Mouse (Mus musculus) liver, embryonic 15.5 days (tissue): Measurements from ENCODE around the gene Vmn1r218. TPM values are rescaled to one million over a fixed set of nuclear protein-coding genes. Genes with fewer than 3 reads are reported as not detected.

Source experiments
- polyA plus RNA-seq: library from polyadenylated mRNA; unstranded; fragments of >200 nt; fragmentation: Nextera tagmentation; extraction: Ambion mirVana; gene quantifications from 2 replicates; pipeline ENCODE4 v1.2.1, GENCODE M21; 2015

The Vmn1r218 gene
- polyA plus RNA-seq, 1 experiment from 2014 or later: not detected

Other genes with a start within 250 kb of the Vmn1r218 start
- not detected in 2 replicates for gene Vmn1r212, start 248.9 kb upstream of the Vmn1r218 start, polyA plus RNA-seq
- not detected in 2 replicates for gene Vmn1r213, start 125.5 kb upstream of the Vmn1r218 start, polyA plus RNA-seq
- gene Vmn1r214, start 102.7 kb upstream of the Vmn1r218 start, polyA plus RNA-seq: not detected in 2 replicates
- gene Vmn1r215, start 65.1 kb upstream of the Vmn1r218 start, polyA plus RNA-seq: not detected in 2 replicates
- gene Vmn1r217, start 14.9 kb upstream of the Vmn1r218 start, polyA plus RNA-seq: not detected in 2 replicates
- not detected in 2 replicates for gene Vmn1r219, start 26.2 kb downstream of the Vmn1r218 start, polyA plus RNA-seq
- not detected in 2 replicates for gene Vmn1r220, start 54.8 kb downstream of the Vmn1r218 start, polyA plus RNA-seq
- gene Vmn1r221, start 81.0 kb downstream of the Vmn1r218 start, polyA plus RNA-seq: not detected in 2 replicates
- gene Vmn1r222, start 102.8 kb downstream of the Vmn1r218 start, polyA plus RNA-seq: not detected in 2 replicates
- not detected in 2 replicates for gene Vmn1r223, start 114.0 kb downstream of the Vmn1r218 start, polyA plus RNA-seq
- gene Zfp322a, start 236.1 kb downstream of the Vmn1r218 start, polyA plus RNA-seq: 11.2 and 12.6 TPM in 2 replicates